Mouse (Mus musculus) embryonic facial prominence, embryonic 13.5 days (tissue): ENCODE data around the gene Ccdc97. TPM values are rescaled to one million over a fixed set of nuclear protein-coding genes. Genes with fewer than 3 reads are reported as not detected.

Experiments used
- polyA plus RNA-seq: library from polyadenylated mRNA; unstranded; fragments of >200 nt; fragmentation: Nextera tagmentation; extraction: Ambion mirVana; gene quantifications from 2 replicates; pipeline ENCODE4 v1.2.1, GENCODE M21; 2015

Ccdc97 gene
- polyA plus RNA-seq, 1 experiment from 2014 or later = 26.3 TPM

Other genes with a start within 250 kb of the Ccdc97 start
- 0.91 and 2.0 TPM in 2 replicates for gene Ceacam1, start 241.5 kb downstream of the Ccdc97 start, polyA plus RNA-seq
- 0.15 TPM in 1 of 2 replicates, not detected in the other for gene Ceacam2, start 179.2 kb downstream of the Ccdc97 start, polyA plus RNA-seq
- gene Erich4, start 103.2 kb downstream of the Ccdc97 start, polyA plus RNA-seq = not detected in 2 replicates
- 36.3 and 37.9 TPM in 2 replicates for gene Dmac2, start 99.7 kb downstream of the Ccdc97 start, polyA plus RNA-seq
- gene B3gnt8, start 92.4 kb downstream of the Ccdc97 start, polyA plus RNA-seq = 5.9 and 8.3 TPM in 2 replicates
- 59.9 and 60.6 TPM in 2 replicates for gene Bckdha, start 60.1 kb downstream of the Ccdc97 start, polyA plus RNA-seq
- gene Exosc5, start 59.9 kb downstream of the Ccdc97 start, polyA plus RNA-seq = 72.6 and 86.4 TPM in 2 replicates
- gene Tmem91, start 43.9 kb downstream of the Ccdc97 start, polyA plus RNA-seq = 3.4 and 3.8 TPM in 2 replicates
- gene B9d2, start 38.3 kb downstream of the Ccdc97 start, polyA plus RNA-seq = 25.9 and 26.4 TPM in 2 replicates
- 3.2 and 3.4 TPM in 2 replicates for gene Tgfb1, start 32.1 kb downstream of the Ccdc97 start, polyA plus RNA-seq
- gene Hnrnpul1, start 35.7 kb upstream of the Ccdc97 start, polyA plus RNA-seq = 68.4 and 72.9 TPM in 2 replicates
- 80.8 and 84.2 TPM in 2 replicates for gene Axl, start 69.6 kb upstream of the Ccdc97 start, polyA plus RNA-seq
- 2.7 and 3.9 TPM in 2 replicates for gene Cyp2s1, start 97.8 kb upstream of the Ccdc97 start, polyA plus RNA-seq
- not detected in 2 replicates for gene Cyp2b10, start 178.5 kb upstream of the Ccdc97 start, polyA plus RNA-seq